Mouse (Mus musculus): Measurements from ENCODE around the gene Pbp2.

Pbp2 gene

DNA sequence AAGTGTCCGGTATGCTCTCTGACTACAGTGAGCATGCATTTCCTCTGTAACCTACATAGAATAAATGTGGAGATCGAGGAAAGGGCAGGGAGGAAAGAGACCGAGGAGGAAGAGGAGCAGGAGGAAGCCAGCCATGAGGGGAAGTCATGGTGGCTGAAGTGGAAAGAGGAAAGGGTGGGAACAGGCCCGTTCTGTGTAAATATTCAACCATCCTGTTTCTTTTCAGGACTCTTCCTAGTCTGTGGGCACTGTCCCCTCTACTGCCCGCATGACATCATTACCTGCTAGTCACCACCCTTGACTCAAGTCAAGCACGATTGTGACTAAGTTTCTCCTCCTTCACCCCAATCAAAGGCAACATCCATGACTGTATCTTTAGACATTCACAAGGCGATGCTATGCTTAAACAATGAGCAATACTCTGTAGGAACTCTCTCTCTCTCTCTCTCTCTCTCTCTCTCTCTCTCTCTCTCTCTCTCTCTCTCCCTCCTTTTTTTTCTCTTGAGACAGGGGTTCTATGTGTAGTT lies 11.1 kb downstream of the Pbp2 start:
- no peak for DNase-seq

DNA sequence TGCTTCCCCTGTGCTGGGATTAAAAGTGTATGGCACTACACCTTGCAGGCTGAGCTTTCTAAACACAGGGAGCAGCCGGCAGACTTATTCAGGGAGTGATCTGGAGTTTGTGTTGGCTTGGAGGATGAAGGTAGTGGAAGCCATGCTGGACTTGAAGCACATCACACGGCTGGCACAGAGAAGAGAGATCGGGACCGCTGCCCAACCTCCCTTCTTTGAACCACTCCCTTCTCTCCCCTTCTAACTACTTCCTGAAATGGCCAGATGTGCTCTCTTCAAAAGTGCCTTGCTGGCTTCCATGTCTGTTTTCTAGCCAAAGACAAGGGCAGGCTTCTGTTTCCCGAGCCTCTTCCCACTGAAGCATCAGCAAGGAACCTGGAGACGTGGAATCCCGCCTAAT lies 12.6 kb downstream of the Pbp2 start:
- no peak for DNase-seq

- DNase-seq = no peak
These were observed 13.9 kb downstream of the Pbp2 start for GRCm38 (mm10) chr6:135296267-135296666.

- no peak for DNase-seq
These were observed 14.9 kb downstream of the Pbp2 start for GRCm38 (mm10) chr6:135295082-135295861.

DNA sequence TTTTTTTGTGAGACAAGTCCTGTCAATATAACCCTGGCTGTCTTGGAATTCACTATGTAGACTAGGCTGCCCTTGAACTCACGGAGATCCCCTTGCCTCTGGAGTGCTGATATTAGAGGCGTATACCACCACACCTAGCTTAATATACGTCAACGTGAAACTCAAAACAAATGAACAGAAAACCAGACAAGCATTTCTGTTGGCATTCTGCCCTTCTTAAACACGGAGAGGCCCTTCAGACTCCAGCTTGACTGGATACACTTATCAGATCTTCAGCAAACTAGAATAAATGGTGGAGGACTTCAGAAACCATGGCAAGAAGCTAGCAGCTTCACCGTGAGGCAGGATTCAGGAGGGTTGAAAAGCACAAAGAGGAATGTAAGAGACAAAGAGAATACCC lies 16.1 kb downstream of the Pbp2 start:
- no peak for DNase-seq

- no peak for DNase-seq
These were observed 17.8 kb downstream of the Pbp2 start for GRCm38 (mm10) chr6:135292391-135292790.

DNA sequence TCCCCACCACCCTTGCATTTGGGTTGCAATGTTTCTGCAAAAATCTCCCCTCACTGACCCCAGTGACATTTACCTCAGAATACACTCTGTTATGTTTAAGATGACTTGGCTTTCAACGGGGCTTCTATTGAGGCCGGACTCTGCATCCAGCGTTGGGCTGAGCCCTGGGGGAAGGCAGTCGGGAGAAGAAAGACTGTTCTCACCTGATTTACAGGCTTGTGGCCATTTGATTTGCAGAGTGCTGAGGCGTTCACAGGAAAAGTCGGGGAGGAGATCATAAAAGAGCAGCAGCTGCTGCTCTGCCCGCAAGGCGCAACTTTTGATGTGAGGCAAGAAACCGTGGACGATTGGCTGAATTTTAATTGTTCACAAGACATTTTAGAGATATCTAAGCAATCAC lies 30.3 kb downstream of the Pbp2 start:
- no peak for DNase-seq

DNA sequence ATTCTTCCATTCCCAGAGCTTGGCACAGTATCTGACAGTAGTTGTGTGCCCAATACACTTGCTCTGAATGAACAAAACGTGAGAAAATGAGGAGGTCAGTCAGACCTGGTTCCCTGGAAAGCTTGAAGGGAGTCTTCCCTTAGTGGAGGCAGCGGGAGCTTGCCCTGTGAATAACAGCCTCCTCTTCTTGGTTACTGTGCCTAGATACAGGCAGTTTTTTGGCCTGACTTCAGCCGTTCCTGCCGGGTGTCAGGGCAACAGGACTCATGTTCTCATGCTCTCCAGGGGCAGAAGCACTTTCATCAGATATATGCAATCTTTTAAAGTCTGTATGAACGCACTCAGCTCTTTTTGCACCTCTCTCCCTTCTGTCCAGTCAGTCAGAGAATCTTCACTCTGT lies 30.9 kb downstream of the Pbp2 start:
- no peak for DNase-seq

GRCm38 (mm10) chr6:135278302-135278701 lies 31.9 kb downstream of the Pbp2 start:
- no peak for DNase-seq

DNA sequence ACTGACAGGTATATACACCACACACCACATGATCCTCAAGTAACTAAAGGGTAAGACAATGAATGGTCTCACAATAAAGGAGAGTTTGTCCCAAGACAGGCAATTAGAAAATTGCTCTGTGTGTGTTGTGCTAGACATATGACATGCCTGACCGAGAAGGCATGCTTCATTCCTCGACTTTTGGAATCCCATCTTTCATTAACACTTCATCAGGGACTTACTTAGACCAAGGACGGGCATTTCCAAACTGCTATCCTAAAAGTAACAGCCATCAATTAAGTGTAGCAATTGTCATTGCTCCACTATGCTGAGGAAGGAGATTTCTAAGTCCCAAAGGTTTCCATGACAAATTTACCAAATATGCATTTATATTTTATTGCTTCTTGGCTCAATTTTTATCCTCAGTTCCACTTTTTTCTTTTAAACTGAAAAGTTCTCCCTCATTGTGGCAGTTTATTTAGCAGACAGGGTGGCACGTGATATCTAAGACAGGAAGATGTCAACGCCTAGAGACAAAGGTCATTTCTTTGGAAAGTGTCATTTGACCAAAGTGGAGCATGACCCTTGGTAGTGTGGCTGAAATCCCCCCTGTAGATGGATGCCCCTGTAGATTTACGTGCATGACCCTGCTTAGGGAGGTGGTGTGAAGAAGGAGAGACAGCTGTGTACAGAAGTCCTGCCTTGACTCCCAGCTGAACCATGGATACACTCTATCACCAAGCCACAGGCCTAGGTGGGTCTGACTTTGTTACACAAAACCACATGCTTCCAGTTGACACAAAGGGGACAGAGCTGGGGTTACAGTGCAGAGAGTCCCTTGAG lies 33.5 kb downstream of the Pbp2 start:
- no peak for DNase-seq

DNA sequence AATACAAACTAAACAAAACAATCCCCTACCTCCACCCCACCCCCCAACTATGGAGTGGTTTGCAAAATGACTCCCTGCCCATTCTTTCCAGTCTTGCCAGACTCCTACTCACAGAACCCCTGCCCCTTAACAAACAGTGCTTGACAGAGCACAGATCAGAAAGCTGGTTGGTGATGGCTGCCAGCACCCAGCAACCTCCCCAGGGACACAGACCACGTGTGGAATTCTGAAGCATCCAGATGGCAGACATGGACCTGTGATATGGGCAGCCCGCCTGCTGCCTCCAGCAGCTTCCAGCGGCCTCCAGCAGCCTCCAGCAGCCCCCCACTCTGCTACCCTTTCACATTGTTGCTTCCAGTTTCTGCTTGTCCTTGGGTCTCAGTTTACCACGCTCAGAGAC lies 35.0 kb downstream of the Pbp2 start:
- no peak for DNase-seq

DNA sequence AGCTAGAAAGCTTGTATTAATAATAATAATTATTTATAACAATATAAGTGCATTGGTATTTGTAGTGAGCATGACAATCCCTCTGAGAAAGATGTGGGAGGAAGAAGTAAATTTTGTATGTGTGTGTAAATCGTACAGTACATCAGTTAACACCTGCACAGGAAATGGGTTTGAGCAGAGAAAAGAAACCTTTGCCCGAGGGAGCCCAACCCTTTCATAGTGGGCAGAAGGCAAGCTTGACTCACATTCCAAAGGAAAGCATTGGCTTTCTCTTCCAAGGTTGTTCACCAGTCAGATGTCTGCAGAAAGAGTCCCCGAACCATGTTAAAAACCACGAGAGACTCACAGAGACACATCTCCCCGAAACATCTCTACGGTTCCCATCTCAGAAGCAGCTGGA lies 37.1 kb downstream of the Pbp2 start:
- no peak for DNase-seq

DNA sequence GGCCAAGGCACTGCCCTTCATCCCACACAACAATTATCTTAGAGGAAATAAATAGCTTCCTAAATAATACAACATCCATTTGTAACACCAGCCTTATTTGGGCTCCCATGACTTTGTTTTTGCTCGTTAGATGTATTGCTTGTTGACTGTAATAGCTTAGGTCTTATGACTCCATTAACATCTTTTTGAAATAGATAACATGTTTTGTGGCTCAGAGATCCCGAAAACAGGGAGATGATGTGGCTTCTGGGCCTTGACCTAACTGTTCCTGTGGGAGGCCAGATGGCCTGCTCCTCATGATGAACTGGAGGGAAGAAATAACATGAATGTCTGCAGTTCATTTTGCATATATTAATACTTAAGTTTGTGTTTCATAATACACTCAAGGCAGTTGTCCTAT lies 38.4 kb downstream of the Pbp2 start:
- no peak for DNase-seq

- DNase-seq = no peak
These were observed 40.6 kb downstream of the Pbp2 start for GRCm38 (mm10) chr6:135269626-135270025.

DNA sequence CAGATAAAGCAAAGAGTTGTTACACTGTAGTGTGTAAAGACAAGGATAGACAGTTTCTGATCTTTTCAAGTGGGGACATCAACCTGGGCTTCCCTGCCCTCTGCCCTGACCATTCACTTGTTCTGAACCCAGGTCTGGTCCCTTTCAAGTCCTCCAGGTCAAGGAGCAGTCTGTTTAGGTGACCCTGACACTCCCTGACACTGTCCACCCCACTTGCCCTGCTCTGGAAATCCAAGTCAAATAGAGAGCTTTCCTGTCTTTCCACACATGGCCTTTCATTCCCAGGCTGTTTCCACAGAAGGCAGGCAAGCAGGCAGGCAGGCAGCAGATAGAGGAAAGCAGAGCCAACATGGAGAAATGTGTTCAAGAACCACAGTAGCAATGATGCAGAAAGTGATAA lies 41.8 kb downstream of the Pbp2 start:
- no peak for DNase-seq

- no peak for DNase-seq
These were observed 43.0 kb downstream of the Pbp2 start for GRCm38 (mm10) chr6:135267221-135267620.

DNA sequence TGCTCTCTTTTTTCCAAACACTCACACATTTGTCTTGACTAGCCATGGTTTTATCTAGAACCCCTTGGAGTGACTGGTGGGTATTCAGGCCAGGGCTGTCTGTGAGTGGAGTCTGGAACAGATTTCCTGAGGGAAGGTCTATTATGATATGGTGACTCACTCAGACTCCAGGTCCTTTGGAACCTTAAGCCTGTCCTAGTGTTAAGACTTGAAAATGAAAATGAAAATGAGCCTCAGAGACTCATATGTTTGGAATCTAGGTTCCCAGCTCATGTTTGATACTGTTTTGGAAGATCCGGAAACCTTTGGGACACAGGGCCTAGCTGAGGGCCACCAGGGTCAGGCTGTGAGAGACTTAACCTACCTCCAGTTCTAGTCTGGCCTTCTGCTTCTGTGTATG lies 44.1 kb downstream of the Pbp2 start:
- no peak for DNase-seq

DNA sequence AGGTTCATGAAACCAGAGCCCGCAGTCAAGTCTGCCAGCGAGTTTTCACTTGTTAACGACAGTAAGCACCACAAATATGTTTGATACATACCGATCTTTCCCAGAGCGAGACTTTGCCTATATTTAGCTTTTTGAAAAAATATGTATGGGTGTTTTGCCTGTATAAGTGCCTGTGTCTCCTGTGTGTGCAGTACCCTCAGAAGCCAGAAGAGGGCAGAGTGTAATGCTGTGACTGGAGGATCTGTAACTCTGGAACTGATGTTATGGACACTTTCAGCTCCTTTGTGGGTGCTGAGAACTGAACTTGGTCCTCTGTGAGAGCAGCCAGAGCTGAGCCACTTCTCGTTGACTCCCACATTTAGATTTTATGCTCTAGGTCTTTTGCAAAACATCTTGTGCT lies 46.1 kb downstream of the Pbp2 start:
- no peak for DNase-seq

DNA sequence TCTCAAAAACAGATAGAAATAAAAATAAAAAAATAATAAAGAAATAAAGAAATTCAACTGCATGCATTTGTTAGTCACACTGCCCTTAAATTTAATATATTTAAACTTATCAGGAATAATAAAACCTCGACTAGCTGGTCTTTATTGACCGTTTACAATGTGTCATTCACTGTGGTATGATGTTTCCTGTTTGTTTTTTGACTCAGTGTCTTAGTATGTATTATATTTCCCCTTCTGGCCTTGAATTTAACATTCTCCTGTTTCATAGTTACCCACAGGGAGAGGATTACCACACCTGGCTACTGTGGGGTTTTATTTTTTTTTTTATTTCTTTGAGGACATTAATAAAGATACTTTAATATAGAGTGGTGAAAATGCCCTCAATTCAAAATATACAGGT lies 47.6 kb downstream of the Pbp2 start:
- DNase-seq = no peak

GRCm38 (mm10) chr6:135261124-135261523 lies 49.1 kb downstream of the Pbp2 start:
- DNase-seq = no peak

DNA sequence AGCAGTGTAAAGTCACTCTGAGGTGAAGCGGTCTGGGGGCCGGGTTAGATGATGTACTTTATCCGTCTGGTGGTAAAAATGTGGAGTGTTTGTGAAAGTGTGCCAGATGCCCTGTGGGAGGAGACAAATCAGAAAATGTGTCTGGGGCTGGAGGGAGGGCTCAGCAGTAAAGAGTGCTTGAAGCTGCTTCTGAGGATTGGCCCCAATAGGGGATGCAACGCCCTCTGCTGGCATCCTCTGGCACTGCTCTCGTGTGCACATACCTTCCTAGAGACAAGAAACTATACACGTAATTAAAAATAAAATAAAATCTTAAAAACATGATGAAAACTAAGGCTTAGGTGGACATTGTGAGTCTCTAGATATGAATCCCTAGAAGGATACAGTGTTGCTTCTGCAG lies 49.8 kb downstream of the Pbp2 start:
- DNase-seq = no peak

Measured in cerebellum, postnatal 25 days (tissue).